Mouse (Mus musculus) erythroblast, embryonic 14.5 days (primary cell): ENCODE data around the gene Col23a1.

Experiments used
- GATA1 ChIP-seq: IDR thresholded peaks from 2 replicates; pipeline ENCODE4 v1.6.1; 2012; ENCODE audit warnings: low read length, inconsistent platforms, mixed read lengths
- TAL1 ChIP-seq: IDR thresholded peaks from 3 replicates; pipeline ENCODE4 v1.6.1; 2012; ENCODE audit warnings: low read length, inconsistent platforms, mixed read lengths

DNA sequence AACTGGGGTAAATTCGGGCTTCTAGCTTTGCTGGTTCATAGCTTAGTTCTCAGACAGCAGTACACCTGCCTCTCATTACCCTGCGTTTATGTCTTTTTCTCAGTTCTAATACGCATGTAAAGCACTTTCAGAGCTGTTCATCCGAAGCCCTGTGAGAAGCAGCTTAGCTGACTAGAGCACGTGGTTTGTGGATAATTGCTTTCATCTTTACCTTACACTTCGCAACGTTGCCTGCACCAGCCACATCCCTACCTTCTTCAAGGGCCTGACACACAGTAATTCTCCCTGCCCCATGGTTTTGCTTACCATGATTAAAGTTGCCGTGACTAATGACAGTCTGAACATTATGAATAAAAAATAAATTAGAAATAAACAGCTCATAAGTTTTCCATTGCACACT, 22.1 kb downstream of the Col23a1 start:
- no peak for TF ChIP-seq TAL1
- TF ChIP-seq GATA1 = no peak
